In genomic region chr10:128910066-128910841, GRCm38 (mm10) we compare ENCODE assay signal across 7 mouse cellular contexts. TPM values are rescaled to one million over a fixed set of nuclear protein-coding genes. Genes with fewer than 3 reads are reported as not detected.
DNase-seq lines count a peak whose midpoint lies in the region; ATAC-seq and TF ChIP-seq lines count a peak whose summit lies in the region.

No protein-coding gene starts in this region.

- peaks cover 0 to 12% of the 10 kb centered on the region in 2 experiments; a peak in 3 of 4 replicates for H3K4me1 ChIP-seq in ES-E14 (ENCODE audit: control insufficient read depth in 2 of 2, insufficient read depth in 2 of 2, low read length in 2 of 2, poor library complexity in 1 of 2)
- H3K4me1 ChIP-seq in embryonic facial prominence, embryonic 14.5 days (ENCODE audit: control insufficient read depth, insufficient read depth, low read length), result peaks cover 10% of the 10 kb centered on the region
- peaks cover 46% of the 10 kb centered on the region for H3K4me1 ChIP-seq in limb, embryonic 10.5 days

- H3K9ac ChIP-seq in ES-E14 (ENCODE audit: insufficient read depth, low read depth, low read length, poor library complexity, severe bottlenecking), result peak overlapping the region; percentile 97
- H3K9ac ChIP-seq in embryonic facial prominence, embryonic 14.5 days (ENCODE audit: low read depth, low read length), result peak overlapping the region; percentile 99

- H3K4me3 ChIP-seq in ES-E14 (ENCODE audit: insufficient read depth in 1 of 2, low read depth in 1 of 2, low read length in 2 of 2, poor library complexity in 1 of 2, severe bottlenecking in 1 of 2), result peak overlapping the region; percentile 93 to 96
- peak overlapping the region; percentile 94 for H3K4me3 ChIP-seq in embryonic facial prominence, embryonic 14.5 days (ENCODE audit: low read depth, low read length)
- peak overlapping the region; percentile 93 for H3K4me3 ChIP-seq in limb, embryonic 10.5 days

- ATAC-seq in embryonic facial prominence, embryonic 14.5 days (ENCODE audit: low read depth), result peak; percentile 23
- ATAC-seq in megakaryocyte progenitor cell, adult 5-6 weeks (replicated peaks; ENCODE audit: poor library complexity), result peak; percentile 29

- intact Hi-C loops in heart, postnatal 36 days (cut with DNase I), result no loop called here

- no peaks in the 10 kb centered on the region for H3K9me3 ChIP-seq in ES-E14 (ENCODE audit: control insufficient read depth, insufficient read depth, low read depth, low read length)
- H3K9me3 ChIP-seq in embryonic facial prominence, embryonic 14.5 days (ENCODE audit: control insufficient read depth, low read length), result no peaks in the 10 kb centered on the region
- H3K9me3 ChIP-seq in limb, embryonic 10.5 days (replicated peaks), result no peaks in the 10 kb centered on the region

- H3K27ac ChIP-seq in ES-E14 (ENCODE audit: insufficient read depth, low read depth, low read length, poor library complexity, severe bottlenecking), result peak overlapping the region; percentile 17; the same call in 1 of the 2 replicates
- H3K27ac ChIP-seq in embryonic facial prominence, embryonic 14.5 days (replicated peaks; ENCODE audit: low read depth, low read length), result peak overlapping the region; percentile 96
- H3K27ac ChIP-seq in limb, embryonic 10.5 days, result peak overlapping the region; percentile 97

- no peaks in the 10 kb centered on the region for H3K27me3 ChIP-seq in embryonic facial prominence, embryonic 14.5 days (replicated peaks; ENCODE audit: control insufficient read depth, insufficient read depth, low read length)
- H3K27me3 ChIP-seq in limb, embryonic 10.5 days (ENCODE audit: low read depth, poor library complexity, severe bottlenecking), result no peaks in the 10 kb centered on the region

- WGBS in embryonic facial prominence, embryonic 14.5 days, result 1% methylated on average over 37 of the region's 66 CpGs
- WGBS in limb, embryonic 10.5 days, result under 1% methylated on average over 66 of the region's 66 CpGs

- H3K36me3 ChIP-seq in ES-E14 (ENCODE audit: control insufficient read depth, insufficient read depth, low read length, poor library complexity, severe bottlenecking), result peaks cover 21% of the 10 kb centered on the region
- peaks cover 37% of the 10 kb centered on the region for H3K36me3 ChIP-seq in embryonic facial prominence, embryonic 14.5 days (ENCODE audit: control insufficient read depth, insufficient read depth, low read length)
- H3K36me3 ChIP-seq in limb, embryonic 10.5 days, result peaks cover 44% of the 10 kb centered on the region

- DNase-seq in 416B (ENCODE audit: low read depth), result peak; percentile 86
- no peak for DNase-seq in ES-E14 (ENCODE audit: low read depth, low spot score)
- peak; percentile 80 for DNase-seq in embryonic facial prominence, embryonic 14.5 days (ENCODE audit: low spot score)
- peak; percentile 51 to 69 for DNase-seq in heart, postnatal 36 days
- DNase-seq in limb, embryonic 10.5 days (ENCODE audit: low spot score), result peak; percentile 79
- peak; percentile 81 for DNase-seq in testis, postnatal 10 days (ENCODE audit: low spot score)

- H3K4me2 ChIP-seq in embryonic facial prominence, embryonic 14.5 days (ENCODE audit: low read depth, low read length), result peak overlapping the region; percentile 75

- in situ Hi-C loops in ES-E14 (cut with MboI; ENCODE audit: low sequenced_read_pairs in 2 of 2, unreplicated experiment in 2 of 2), result no loop called here

TF ChIP-seq in ES-E14, 5 proteins besides CTCF, POLR2A, EP300 and RAD21:
- TF ChIP-seq MAFK (IDR thresholded peaks at IDR 0.05; ENCODE audit: insufficient read depth, low read depth, low read length), result no peak
- TF ChIP-seq CHD2 (IDR thresholded peaks at IDR 0.05; ENCODE audit: low read depth, low read length), result no peak
- no peak for TF ChIP-seq ZC3H11A (IDR thresholded peaks at IDR 0.05; ENCODE audit: borderline replicate concordance, low read depth, low read length)
- TF ChIP-seq ZNF384 (IDR thresholded peaks at IDR 0.05; ENCODE audit: low read depth, low read length), result no peak
- TF ChIP-seq HCFC1 (IDR thresholded peaks at IDR 0.05; ENCODE audit: borderline replicate concordance, insufficient read depth, low read length), result no peak

RNA-seq across cellular contexts. Expression of gene Cd63, which starts 9.5 kb away (rescaled TPM):
- 158 and 226 TPM in 2 replicates for total RNA-seq in ES-E14 (2012; rRNA removed)
- polyA plus RNA-seq in embryonic facial prominence, embryonic 14.5 days (2014; fragmentation: Nextera tagmentation; extraction: Ambion mirVana), result 916 and 959 TPM in 2 replicates
- 100 to 1,000 TPM; 117 to 143 TPM for total RNA-seq in heart, postnatal 36 days (2021)
- 430 and 439 TPM in 2 replicates for polyA plus RNA-seq in limb, embryonic 10.5 days (2016; fragmentation: Nextera tagmentation; extraction: Ambion mirVana)
- total RNA-seq in megakaryocyte progenitor cell, adult 5-6 weeks (2015), result 210 and 275 TPM in 2 replicates
- 143 and 180 TPM in 2 replicates for total RNA-seq in megakaryocyte progenitor cell, adult 5-6 weeks (2017)

RNA-seq across cellular contexts. Expression of gene Rdh5, which starts 12.4 kb away (rescaled TPM):
- 3.9 and 6.8 TPM in 2 replicates for total RNA-seq in ES-E14 (2012; rRNA removed)
- 15.5 and 16.0 TPM in 2 replicates for polyA plus RNA-seq in embryonic facial prominence, embryonic 14.5 days (2014; fragmentation: Nextera tagmentation; extraction: Ambion mirVana)
- total RNA-seq in heart, postnatal 36 days (2021), result 1 to 10 TPM; 6.4 to 7.5 TPM
- 9.2 and 10.2 TPM in 2 replicates for polyA plus RNA-seq in limb, embryonic 10.5 days (2016; fragmentation: Nextera tagmentation; extraction: Ambion mirVana)
- 0.90 and 15.7 TPM in 2 replicates for total RNA-seq in megakaryocyte progenitor cell, adult 5-6 weeks (2015)
- total RNA-seq in megakaryocyte progenitor cell, adult 5-6 weeks (2017), result 0.79 and 2.9 TPM in 2 replicates

RNA-seq across cellular contexts. Expression of gene Bloc1s1, which starts 13.6 kb away (rescaled TPM):
- total RNA-seq in ES-E14 (2012; rRNA removed), result 71.2 and 90.0 TPM in 2 replicates
- 242 and 248 TPM in 2 replicates for polyA plus RNA-seq in embryonic facial prominence, embryonic 14.5 days (2014; fragmentation: Nextera tagmentation; extraction: Ambion mirVana)
- 100 to 1,000 TPM; 184 to 206 TPM for total RNA-seq in heart, postnatal 36 days (2021)
- polyA plus RNA-seq in limb, embryonic 10.5 days (2016; fragmentation: Nextera tagmentation; extraction: Ambion mirVana), result 168 and 182 TPM in 2 replicates
- 103 and 133 TPM in 2 replicates for total RNA-seq in megakaryocyte progenitor cell, adult 5-6 weeks (2015)
- total RNA-seq in megakaryocyte progenitor cell, adult 5-6 weeks (2017), result 65.7 and 106 TPM in 2 replicates

RNA-seq across cellular contexts. Expression of gene Gdf11, which starts 18.7 kb away (rescaled TPM):
- total RNA-seq in ES-E14 (2012; rRNA removed), result 3.1 and 4.6 TPM in 2 replicates
- 4.7 and 5.0 TPM in 2 replicates for polyA plus RNA-seq in embryonic facial prominence, embryonic 14.5 days (2014; fragmentation: Nextera tagmentation; extraction: Ambion mirVana)
- 1 to 10 TPM; 1.9 to 2.8 TPM for total RNA-seq in heart, postnatal 36 days (2021)
- 16.2 TPM in 2 replicates for polyA plus RNA-seq in limb, embryonic 10.5 days (2016; fragmentation: Nextera tagmentation; extraction: Ambion mirVana)
- 0.07 TPM in 1 of 2 replicates, not detected in the other for total RNA-seq in megakaryocyte progenitor cell, adult 5-6 weeks (2015)
- total RNA-seq in megakaryocyte progenitor cell, adult 5-6 weeks (2017), result 0.34 TPM in 1 of 2 replicates, not detected in the other

RNA-seq across cellular contexts. Expression of gene Itga7, which starts 23.4 kb away (rescaled TPM):
- 10.1 and 17.6 TPM in 2 replicates for total RNA-seq in ES-E14 (2012; rRNA removed)
- 23.5 and 30.2 TPM in 2 replicates for polyA plus RNA-seq in embryonic facial prominence, embryonic 14.5 days (2014; fragmentation: Nextera tagmentation; extraction: Ambion mirVana)
- 100 to 1,000 TPM; 160 to 167 TPM for total RNA-seq in heart, postnatal 36 days (2021)
- polyA plus RNA-seq in limb, embryonic 10.5 days (2016; fragmentation: Nextera tagmentation; extraction: Ambion mirVana), result 0.15 and 0.24 TPM in 2 replicates
- total RNA-seq in megakaryocyte progenitor cell, adult 5-6 weeks (2015), result 0.15 TPM in 1 of 2 replicates, not detected in the other
- total RNA-seq in megakaryocyte progenitor cell, adult 5-6 weeks (2017), result not detected in 2 replicates

Comparison
In these comparisons a context has a peak if more than half of its experiments do, and no peak if none do; other contexts are left out.
1. H3K27ac ChIP-seq: peak in every context shown above with its lines; median percentile 97 in limb, embryonic 10.5 days; 96 in embryonic facial prominence, embryonic 14.5 days; 17 in ES-E14.